Comparison of ENCODE assay signal across 9 mouse cellular contexts in the genomic region with DNA sequence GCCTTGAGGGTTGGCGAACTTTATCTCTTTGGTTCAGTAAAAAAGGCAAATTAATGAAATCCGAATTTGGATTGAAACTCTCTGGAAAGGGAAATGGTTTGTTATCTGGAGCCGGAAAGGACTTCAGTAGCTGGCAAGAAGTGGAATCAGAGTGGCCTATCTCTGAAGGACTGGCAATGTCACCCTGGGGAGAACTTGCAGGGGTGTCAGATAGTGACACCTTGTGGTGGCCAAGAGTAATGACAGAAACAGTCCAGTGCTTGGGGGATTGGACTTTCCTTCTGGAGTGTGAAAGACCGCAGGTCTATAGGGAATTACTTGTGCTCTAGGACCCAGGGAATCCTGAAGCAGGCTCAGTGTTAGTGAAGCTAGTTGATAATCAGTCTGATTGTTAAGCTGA. TPM values are rescaled to one million over a fixed set of nuclear protein-coding genes. Genes with fewer than 3 reads are reported as not detected.
DNase-seq lines count a peak whose midpoint lies in the region; ATAC-seq and TF ChIP-seq lines count a peak whose summit lies in the region.
"Had no signal": no experiment of that assay in that cellular context is flagged by ENCODE, and none has a peak within 500 bp of the region (broad histone marks: within the 10 kb centered on the region; RNA-seq: fewer than 3 reads in every experiment).

No protein-coding gene starts in this region.

- TF ChIP-seq POLR2A in heart, adult 2 months (IDR thresholded peaks at IDR 0.05; ENCODE audit: insufficient read depth, low read depth, low read length): no peak

- TF ChIP-seq EP300 in heart, adult 2 months (IDR thresholded peaks at IDR 0.05; ENCODE audit: insufficient read depth, low read depth, low read length): peak; percentile 93

- no peak overlapping the region for H3K27ac ChIP-seq in hindbrain, embryonic 10.5 days
- no peak overlapping the region for H3K27ac ChIP-seq in hindbrain, embryonic 16.5 days (ENCODE audit: low read depth, low read length)
- H3K27ac ChIP-seq in heart, adult 2 months: peak overlapping the region; percentile 75
- no peak overlapping the region for H3K27ac ChIP-seq in kidney, embryonic 16.5 days (ENCODE audit: low read length)
- H3K27ac ChIP-seq: embryonic facial prominence, embryonic 12.5 days had no signal

- intact Hi-C loops in heart, adult 2 months (cut with DNase I): loop anchor here (1.0 to 2.0 kb wide), 3 partner anchors 47 to 120 kb away; no protein-coding TSS in a partner anchor

- no peaks in the 10 kb centered on the region for H3K36me3 ChIP-seq in hindbrain, embryonic 10.5 days
- H3K36me3 ChIP-seq in hindbrain, embryonic 16.5 days (ENCODE audit: control insufficient read depth, insufficient read depth, low read length): no peaks in the 10 kb centered on the region
- peaks cover 2% of the 10 kb centered on the region for H3K36me3 ChIP-seq in E14TG2a.4 (ENCODE audit: insufficient read depth, low read length)
- no peaks in the 10 kb centered on the region for H3K36me3 ChIP-seq in heart, adult 2 months (ENCODE audit: control insufficient read depth, insufficient read depth, low read length)
- no peaks in the 10 kb centered on the region for H3K36me3 ChIP-seq in kidney, embryonic 16.5 days (ENCODE audit: insufficient read depth, low read length)
- H3K36me3 ChIP-seq: embryonic facial prominence, embryonic 12.5 days had no signal

- no peak overlapping the region for H3K9ac ChIP-seq in hindbrain, embryonic 16.5 days (ENCODE audit: low read depth, low read length)
- H3K9ac ChIP-seq in heart, adult 2 months (ENCODE audit: low read depth, low read length): peak overlapping the region; percentile 56; the same call in 1 of the 2 replicates
- no peak overlapping the region for H3K9ac ChIP-seq in kidney, embryonic 16.5 days (replicated peaks; ENCODE audit: low read length)
- H3K9ac ChIP-seq: embryonic facial prominence, embryonic 12.5 days had no signal

- DNase-seq in hindbrain, embryonic 10.5 days (ENCODE audit: low spot score): peak; percentile 45
- DNase-seq in cerebellum, adult 9-11 months: peak; percentile 36
- peak; percentile 38 to 55 for DNase-seq in heart, adult 2 months
- DNase-seq in frontal cortex, postnatal 25 days (ENCODE audit: low spot score in 2 of 2): no peak

- 33% methylated on average over 4 of the region's 4 CpGs for WGBS in hindbrain, embryonic 10.5 days
- 34% methylated on average over 4 of the region's 4 CpGs for WGBS in hindbrain, embryonic 16.5 days
- WGBS in heart, adult 2 months: 12% methylated on average over 4 of the region's 4 CpGs
- WGBS in kidney, embryonic 16.5 days: 16% methylated on average over 4 of the region's 4 CpGs

- H3K4me3 ChIP-seq in hindbrain, embryonic 10.5 days: no peak overlapping the region
- no peak overlapping the region for H3K4me3 ChIP-seq in hindbrain, embryonic 16.5 days (ENCODE audit: low read length)
- no peak overlapping the region for H3K4me3 ChIP-seq in E14TG2a.4 (replicated peaks; ENCODE audit: low read length)
- H3K4me3 ChIP-seq in heart, adult 2 months: no peak overlapping the region
- no peak overlapping the region for H3K4me3 ChIP-seq in kidney, embryonic 16.5 days (ENCODE audit: low read length)
- H3K4me3 ChIP-seq: embryonic facial prominence, embryonic 12.5 days had no signal

- no peaks in the 10 kb centered on the region for H3K79me2 ChIP-seq in heart, adult 2 months (replicated peaks; ENCODE audit: control insufficient read depth, insufficient read depth, low read length)

- no peaks in the 10 kb centered on the region for H3K9me3 ChIP-seq in hindbrain, embryonic 10.5 days
- no peaks in the 10 kb centered on the region for H3K9me3 ChIP-seq in hindbrain, embryonic 16.5 days (ENCODE audit: control insufficient read depth, low read length)
- no peaks in the 10 kb centered on the region for H3K9me3 ChIP-seq in E14TG2a.4 (ENCODE audit: low read length)
- H3K9me3 ChIP-seq in kidney, embryonic 16.5 days (ENCODE audit: low read length): no peaks in the 10 kb centered on the region

- peak; percentile 79 for TF ChIP-seq CTCF in E14TG2a.4 (conservative IDR thresholded peaks at IDR 0.05; ENCODE audit: low read length)
- peak; percentile 99 for TF ChIP-seq CTCF in heart, adult 2 months (IDR thresholded peaks at IDR 0.05)

- H3K4me2 ChIP-seq in hindbrain, embryonic 16.5 days (ENCODE audit: low read length): no peak overlapping the region
- no peak overlapping the region for H3K4me2 ChIP-seq in kidney, embryonic 16.5 days (replicated peaks; ENCODE audit: low read depth, low read length)
- H3K4me2 ChIP-seq: embryonic facial prominence, embryonic 12.5 days had no signal

- H3K4me1 ChIP-seq in hindbrain, embryonic 10.5 days (replicated peaks): no peaks in the 10 kb centered on the region
- H3K4me1 ChIP-seq in hindbrain, embryonic 16.5 days (ENCODE audit: control insufficient read depth, insufficient read depth, low read depth, low read length): no peaks in the 10 kb centered on the region
- peaks cover 18% of the 10 kb centered on the region for H3K4me1 ChIP-seq in E14TG2a.4 (replicated peaks; ENCODE audit: low read depth, low read length)
- peaks cover 3% of the 10 kb centered on the region for H3K4me1 ChIP-seq in heart, adult 2 months (ENCODE audit: control insufficient read depth, insufficient read depth, low read length)
- peaks cover 4% of the 10 kb centered on the region; the same call in 1 of the 2 replicates for H3K4me1 ChIP-seq in kidney, embryonic 16.5 days (ENCODE audit: insufficient read depth, low read length)
- H3K4me1 ChIP-seq: embryonic facial prominence, embryonic 12.5 days had no signal

- no peaks in the 10 kb centered on the region for H3K27me3 ChIP-seq in hindbrain, embryonic 10.5 days (ENCODE audit: insufficient read depth, poor library complexity, severe bottlenecking)
- H3K27me3 ChIP-seq in hindbrain, embryonic 16.5 days (replicated peaks; ENCODE audit: control insufficient read depth, insufficient read depth, low read length): no peaks in the 10 kb centered on the region
- H3K27me3 ChIP-seq in E14TG2a.4 (ENCODE audit: insufficient read depth, low read length): no peaks in the 10 kb centered on the region
- no peaks in the 10 kb centered on the region for H3K27me3 ChIP-seq in heart, adult 2 months (ENCODE audit: control insufficient read depth, insufficient read depth, low read length)
- no peaks in the 10 kb centered on the region for H3K27me3 ChIP-seq in kidney, embryonic 16.5 days (ENCODE audit: insufficient read depth, low read length)
- H3K27me3 ChIP-seq: embryonic facial prominence, embryonic 12.5 days had no signal

- no peak for ATAC-seq in hindbrain, embryonic 16.5 days
- ATAC-seq in kidney, embryonic 16.5 days (ENCODE audit: low FRiP score, low TSS enrichment): peak; percentile 73
- ATAC-seq in megakaryocyte-erythroid progenitor cell, adult 5-6 weeks (replicated peaks; ENCODE audit: low FRiP score, low TSS enrichment, poor library complexity, severe bottlenecking): peak; percentile 91

RNA-seq across cellular contexts. Expression of a gene that starts 11.0 kb away (rescaled TPM):
- polyA plus RNA-seq in hindbrain, embryonic 10.5 days (2016; fragmentation: Nextera tagmentation; extraction: Ambion mirVana): 3.6 and 4.0 TPM in 2 replicates
- 3.3 and 3.4 TPM in 2 replicates for polyA plus RNA-seq in hindbrain, embryonic 16.5 days (2015; fragmentation: Nextera tagmentation; extraction: Ambion mirVana)
- total RNA-seq in heart, adult 2 months (2021): 1 to 10 TPM; 5.7 to 6.3 TPM
- 3.0 and 4.0 TPM in 2 replicates for polyA plus RNA-seq in heart, adult 2 months (2012; rRNA removed)
- polyA plus RNA-seq in kidney, embryonic 16.5 days (2015; fragmentation: Nextera tagmentation; extraction: Ambion mirVana): 3.0 and 3.2 TPM in 2 replicates
- 5.0 and 5.4 TPM in 2 replicates for total RNA-seq in megakaryocyte-erythroid progenitor cell, adult 5-6 weeks (2014; fragmentation: Nextera tagmentation)
- total RNA-seq in megakaryocyte-erythroid progenitor cell, adult 5-6 weeks (2017): 2.3 and 12.5 TPM in 2 replicates

RNA-seq across cellular contexts. Expression of a gene that starts 23.9 kb away (rescaled TPM):
- polyA plus RNA-seq in hindbrain, embryonic 10.5 days (2016; fragmentation: Nextera tagmentation; extraction: Ambion mirVana): 25.2 and 28.9 TPM in 2 replicates
- polyA plus RNA-seq in hindbrain, embryonic 16.5 days (2015; fragmentation: Nextera tagmentation; extraction: Ambion mirVana): 19.2 and 20.7 TPM in 2 replicates
- 10 to 100 TPM; 33.5 to 35.8 TPM for total RNA-seq in heart, adult 2 months (2021)
- polyA plus RNA-seq in heart, adult 2 months (2012; rRNA removed): 34.8 and 47.5 TPM in 2 replicates
- 97.7 and 101 TPM in 2 replicates for polyA plus RNA-seq in kidney, embryonic 16.5 days (2015; fragmentation: Nextera tagmentation; extraction: Ambion mirVana)
- total RNA-seq in megakaryocyte-erythroid progenitor cell, adult 5-6 weeks (2014; fragmentation: Nextera tagmentation): 31.2 and 41.7 TPM in 2 replicates
- total RNA-seq in megakaryocyte-erythroid progenitor cell, adult 5-6 weeks (2017): 39.6 and 54.4 TPM in 2 replicates

RNA-seq across cellular contexts. Expression of a gene that starts 51.4 kb away (rescaled TPM):
- 46.3 and 48.4 TPM in 2 replicates for polyA plus RNA-seq in hindbrain, embryonic 10.5 days (2016; fragmentation: Nextera tagmentation; extraction: Ambion mirVana)
- 33.8 and 35.8 TPM in 2 replicates for polyA plus RNA-seq in hindbrain, embryonic 16.5 days (2015; fragmentation: Nextera tagmentation; extraction: Ambion mirVana)
- 1 to 10 TPM; 4.3 to 7.2 TPM for total RNA-seq in heart, adult 2 months (2021)
- 7.7 and 10.7 TPM in 2 replicates for polyA plus RNA-seq in heart, adult 2 months (2012; rRNA removed)
- 43.6 and 44.8 TPM in 2 replicates for polyA plus RNA-seq in kidney, embryonic 16.5 days (2015; fragmentation: Nextera tagmentation; extraction: Ambion mirVana)
- total RNA-seq in megakaryocyte-erythroid progenitor cell, adult 5-6 weeks (2014; fragmentation: Nextera tagmentation): 28.3 and 41.5 TPM in 2 replicates
- total RNA-seq in megakaryocyte-erythroid progenitor cell, adult 5-6 weeks (2017): 28.8 and 53.1 TPM in 2 replicates

RNA-seq across cellular contexts. Expression of a gene that starts 55.2 kb away (rescaled TPM):
- 6.7 and 8.6 TPM in 2 replicates for polyA plus RNA-seq in hindbrain, embryonic 10.5 days (2016; fragmentation: Nextera tagmentation; extraction: Ambion mirVana)
- polyA plus RNA-seq in hindbrain, embryonic 16.5 days (2015; fragmentation: Nextera tagmentation; extraction: Ambion mirVana): 7.6 and 7.7 TPM in 2 replicates
- 1 to 10 TPM; 7.5 to 9.8 TPM for total RNA-seq in heart, adult 2 months (2021)
- polyA plus RNA-seq in heart, adult 2 months (2012; rRNA removed): 4.2 and 4.9 TPM in 2 replicates
- polyA plus RNA-seq in kidney, embryonic 16.5 days (2015; fragmentation: Nextera tagmentation; extraction: Ambion mirVana): 9.0 TPM in 2 replicates
- total RNA-seq in megakaryocyte-erythroid progenitor cell, adult 5-6 weeks (2014; fragmentation: Nextera tagmentation): 3.6 TPM in 1 of 2 replicates, not detected in the other
- total RNA-seq in megakaryocyte-erythroid progenitor cell, adult 5-6 weeks (2017): not detected in 2 replicates

Comparison
In these comparisons a context has a peak if more than half of its experiments do, and no peak if none do; other contexts are left out.
1. DNase-seq: peak in hindbrain, embryonic 10.5 days (single experiment), cerebellum, adult 9-11 months (single experiment) and heart, adult 2 months (2 of 2); none in frontal cortex, postnatal 25 days (0 of 2).